ENCODE assay signal across 36 mouse cellular contexts in genomic region chr1:75311694-75312093, GRCm38 (mm10). TPM values are rescaled to one million over a fixed set of nuclear protein-coding genes. Genes with fewer than 3 reads are reported as not detected.
"Had no signal": no experiment of that assay in that cellular context is flagged by ENCODE, and none has a peak within 500 bp of the region (broad histone marks: within the 10 kb centered on the region; RNA-seq: fewer than 3 reads in every experiment).

No protein-coding gene starts in this region.

- H3K27ac ChIP-seq: limb, embryonic 10.5 days; limb, embryonic 12.5 days; limb, embryonic 13.5 days; limb, embryonic 15.5 days; liver, embryonic 12.5 days; liver, embryonic 13.5 days; liver, embryonic 14.5 days; liver, embryonic 15.5 days; lung, embryonic 15.5 days; macrophage; midbrain, embryonic 10.5 days; midbrain, embryonic 12.5 days; midbrain, embryonic 13.5 days; midbrain, embryonic 15.5 days; neural tube, embryonic 12.5 days had no signal

- DNase-seq: left cerebral cortex, postnatal 4 days; liver, embryonic 13.5 days; lung, adult 18-20 months; lung, adult 2 months; lung, embryonic 14.5 days; lung, postnatal 10 days; lung, postnatal 14 days; lung, postnatal 36 days; lung, postnatal 4 days; midbrain, embryonic 14.5 days had no signal

- H3K9ac ChIP-seq: limb, embryonic 12.5 days; limb, embryonic 13.5 days; limb, embryonic 15.5 days; liver, embryonic 12.5 days; liver, embryonic 13.5 days; liver, embryonic 14.5 days; liver, embryonic 15.5 days; lung, embryonic 14.5 days; lung, embryonic 15.5 days; midbrain, embryonic 12.5 days; midbrain, embryonic 13.5 days; midbrain, embryonic 15.5 days; neural tube, embryonic 12.5 days had no signal

- ATAC-seq: liver, embryonic 12.5 days; lung, postnatal 0 days; midbrain, embryonic 13.5 days; midbrain, embryonic 15.5 days; midbrain, embryonic 16.5 days had no signal

- H3K4me2 ChIP-seq: limb, embryonic 12.5 days; limb, embryonic 13.5 days; limb, embryonic 15.5 days; liver, embryonic 11.5 days; liver, embryonic 12.5 days; liver, embryonic 13.5 days; liver, embryonic 15.5 days; lung, embryonic 14.5 days; lung, embryonic 15.5 days; midbrain, embryonic 11.5 days; midbrain, embryonic 12.5 days; midbrain, embryonic 13.5 days; midbrain, embryonic 15.5 days; neural tube, embryonic 12.5 days had no signal

- H3K27me3 ChIP-seq: limb, embryonic 12.5 days; limb, embryonic 13.5 days; limb, embryonic 15.5 days; liver, embryonic 12.5 days; liver, embryonic 13.5 days; liver, embryonic 15.5 days; lung, embryonic 15.5 days; megakaryocyte, embryonic 14.5 days; midbrain, embryonic 12.5 days; midbrain, embryonic 13.5 days; midbrain, embryonic 15.5 days; neural tube, embryonic 12.5 days had no signal

- H3K4me3 ChIP-seq: limb, embryonic 10.5 days; limb, embryonic 12.5 days; limb, embryonic 13.5 days; limb, embryonic 15.5 days; liver, embryonic 12.5 days; liver, embryonic 13.5 days; liver, embryonic 15.5 days; lung, embryonic 15.5 days; midbrain, embryonic 10.5 days; midbrain, embryonic 12.5 days; midbrain, embryonic 13.5 days; midbrain, embryonic 15.5 days; myocyte; neural tube, embryonic 12.5 days had no signal

- H3K9me3 ChIP-seq: limb, embryonic 10.5 days; limb, embryonic 12.5 days; limb, embryonic 13.5 days; limb, embryonic 15.5 days; liver, embryonic 12.5 days; liver, embryonic 13.5 days; liver, embryonic 15.5 days; lung, embryonic 15.5 days; megakaryocyte, embryonic 14.5 days; midbrain, embryonic 10.5 days; midbrain, embryonic 12.5 days; midbrain, embryonic 13.5 days; midbrain, embryonic 15.5 days; neural tube, embryonic 12.5 days had no signal

RNA-seq across cellular contexts. Expression of gene Resp18, which starts 33.5 kb away (rescaled TPM):
- total RNA-seq: megakaryocyte progenitor cell, adult 5-6 weeks; megakaryocyte, adult 5-6 weeks; megakaryocyte-erythroid progenitor cell, adult 5-6 weeks; monocyte, adult 5-6 weeks had no signal
- polyA plus RNA-seq: limb, embryonic 10.5 days; limb, embryonic 11.5 days; limb, embryonic 13.5 days; liver, adult 2 months; liver, embryonic 11.5 days; liver, embryonic 13.5 days; liver, embryonic 14.5 days; liver, embryonic 15.5 days; lung, embryonic 14.5 days; macrophage; myocyte had no signal

RNA-seq across cellular contexts. Expression of gene Ptprn, which starts 47.4 kb away (rescaled TPM):
- total RNA-seq: megakaryocyte, adult 5-6 weeks; monocyte, adult 5-6 weeks had no signal
- polyA plus RNA-seq: liver, adult 2 months had no signal

RNA-seq across cellular contexts. Expression of gene Des, which starts 48.4 kb away (rescaled TPM):
- total RNA-seq: megakaryocyte progenitor cell, adult 5-6 weeks; megakaryocyte, adult 5-6 weeks; megakaryocyte-erythroid progenitor cell, adult 5-6 weeks; monocyte, adult 5-6 weeks had no signal
- polyA plus RNA-seq: macrophage had no signal
